Mouse (Mus musculus) adipocyte (in vitro differentiated cells): Measurements from ENCODE around the gene Slc39a11.

ENCODE experiments used
- DNase-seq: peaks from one replicate; pipeline ENCODE4 v3.0.0-alpha.2; 2016; ENCODE audit warnings: low spot score

Gene Slc39a11

GRCm38 (mm10) chr11:113284951-113285741, 364.7 kb downstream of the Slc39a11 start:
- no peak for DNase-seq

GRCm38 (mm10) chr11:113283376-113283811, 366.5 kb downstream of the Slc39a11 start:
- DNase-seq: peak; percentile 96

DNA sequence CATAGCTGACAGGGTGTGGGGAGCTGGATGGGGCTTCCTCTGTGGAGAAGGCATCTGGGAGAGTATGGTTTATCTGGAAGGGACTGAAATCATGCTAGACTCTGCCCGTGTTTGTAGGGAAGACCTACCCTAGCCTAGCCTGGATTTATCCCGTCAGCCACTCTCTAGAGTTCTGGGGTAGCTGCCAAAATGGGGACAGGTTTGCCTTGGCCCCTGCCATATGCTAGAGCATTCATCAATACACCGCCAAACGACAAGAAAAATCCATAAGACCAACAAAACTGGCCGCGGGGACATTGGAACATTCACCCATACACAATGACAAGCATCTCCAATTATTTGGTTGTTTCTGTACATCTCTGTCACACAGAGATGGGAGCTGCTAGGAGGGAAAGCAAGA, 371.6 kb downstream of the Slc39a11 start:
- no peak for DNase-seq

DNA sequence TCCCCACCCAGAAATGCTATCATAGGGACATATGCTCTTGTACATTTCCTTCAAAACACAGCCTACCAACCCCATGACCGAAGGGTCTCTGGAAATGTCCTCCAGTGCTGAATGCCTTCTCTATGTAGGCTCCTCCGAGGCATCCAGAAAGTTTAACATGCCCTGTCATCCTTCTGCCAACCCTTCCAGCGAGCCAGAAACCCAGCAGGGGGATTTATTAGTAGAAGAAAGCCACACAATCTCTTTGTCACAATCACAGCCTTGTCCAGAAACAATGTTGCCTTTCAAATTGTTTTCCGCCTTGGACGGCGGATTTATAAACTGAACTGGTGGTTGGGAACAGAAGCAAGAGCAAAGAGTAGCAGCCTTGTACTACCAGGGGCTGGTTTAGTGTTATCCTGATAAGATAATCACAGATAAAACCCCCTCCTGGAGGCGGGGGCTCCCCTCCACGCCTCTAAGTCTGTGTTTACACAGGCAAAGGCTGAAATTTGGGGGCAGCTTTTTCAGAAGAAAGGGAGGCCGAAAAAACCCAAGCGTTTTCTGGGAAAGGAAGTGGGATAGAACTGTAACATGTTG, 372.8 kb downstream of the Slc39a11 start:
- DNase-seq: no peak

GRCm38 (mm10) chr11:113276518-113276917, 373.4 kb downstream of the Slc39a11 start:
- no peak for DNase-seq

DNA sequence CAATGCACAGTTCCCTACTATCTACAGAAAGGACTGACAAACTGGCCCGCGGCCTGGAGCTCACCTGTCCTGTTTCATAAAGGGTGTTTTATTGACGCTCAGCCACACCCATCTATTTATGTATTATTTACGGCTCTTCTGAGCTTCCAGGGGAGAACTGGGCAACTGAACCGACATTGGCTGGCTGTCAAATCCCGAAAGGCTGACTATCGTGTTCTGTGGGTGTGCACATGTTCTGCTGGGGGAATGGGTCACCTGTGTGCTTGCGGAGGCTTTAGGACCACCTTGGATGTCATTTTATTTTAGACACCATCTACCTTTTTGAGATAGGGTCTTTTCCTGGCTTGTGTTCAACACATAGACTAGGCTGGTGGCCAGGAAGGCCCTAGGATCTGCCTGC, 375.8 kb downstream of the Slc39a11 start:
- DNase-seq: no peak

DNA sequence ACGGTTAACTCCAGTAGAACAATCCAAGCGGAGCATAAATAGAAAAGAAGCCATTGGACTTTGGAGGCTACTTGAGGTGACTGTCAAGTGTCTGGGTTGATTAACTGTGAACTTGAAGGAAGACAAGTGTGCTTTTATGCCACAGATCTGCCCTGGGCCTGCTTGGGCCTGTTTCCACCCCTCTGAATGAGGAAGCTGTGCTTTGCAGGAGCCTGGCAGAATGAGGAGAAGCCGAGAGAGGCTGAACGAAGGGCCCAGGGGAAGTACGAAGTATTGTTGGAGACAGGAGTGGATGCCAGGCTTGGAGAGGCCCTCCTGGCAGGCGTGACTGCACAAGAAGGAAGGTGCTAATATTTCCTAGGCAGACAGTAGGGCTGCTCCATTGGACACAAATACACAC, 378.0 kb downstream of the Slc39a11 start:
- DNase-seq: no peak

GRCm38 (mm10) chr11:113268831-113269319, 381.0 kb downstream of the Slc39a11 start:
- DNase-seq: peak; percentile 12

- no peak for DNase-seq
Observed at GRCm38 (mm10) chr11:113267516-113268230, 382.2 kb downstream of the Slc39a11 start.

- DNase-seq: no peak
Observed at GRCm38 (mm10) chr11:113266706-113267105, 383.2 kb downstream of the Slc39a11 start.

- no peak for DNase-seq
Observed at GRCm38 (mm10) chr11:113265567-113265966, 384.3 kb downstream of the Slc39a11 start.

DNA sequence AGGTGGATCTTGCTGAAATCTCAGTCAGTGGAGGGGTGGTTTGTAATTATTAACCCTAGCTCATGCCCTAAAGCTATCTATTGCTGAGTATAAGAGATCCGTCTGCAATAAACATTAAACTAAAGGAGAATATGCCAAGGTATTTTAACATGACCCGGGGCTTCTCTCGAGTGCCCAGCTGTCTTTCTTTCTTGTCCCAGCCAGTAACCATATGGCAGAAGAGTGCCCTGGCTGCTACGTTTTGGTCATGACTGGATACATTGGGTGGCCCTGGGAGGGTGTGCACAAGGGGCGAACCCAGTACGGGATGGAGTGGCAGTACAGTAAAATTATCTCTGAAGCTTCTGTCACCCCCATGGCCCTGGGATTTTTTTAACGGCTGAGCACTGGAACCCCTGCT, 385.9 kb downstream of the Slc39a11 start:
- DNase-seq: no peak

DNA sequence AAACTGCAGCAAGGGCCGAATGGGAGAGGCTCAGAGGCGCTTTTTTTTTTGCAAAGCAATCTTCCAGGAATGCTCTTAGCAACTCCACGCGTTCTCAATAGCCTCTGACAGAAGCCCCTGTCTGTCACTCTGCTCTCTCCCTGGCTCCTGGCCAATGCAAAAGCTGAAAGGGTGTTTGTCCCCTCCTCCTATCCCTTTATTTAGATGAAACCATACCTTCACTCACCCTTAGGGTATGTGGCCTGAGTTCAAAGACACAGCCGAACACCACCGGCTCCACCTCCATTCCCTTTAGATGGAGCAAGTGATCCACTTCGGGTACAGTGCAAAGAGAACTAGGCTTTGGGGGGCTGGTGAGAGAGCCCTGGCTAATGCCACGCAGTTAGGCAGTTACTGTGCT, 387.8 kb downstream of the Slc39a11 start:
- DNase-seq: no peak

DNA sequence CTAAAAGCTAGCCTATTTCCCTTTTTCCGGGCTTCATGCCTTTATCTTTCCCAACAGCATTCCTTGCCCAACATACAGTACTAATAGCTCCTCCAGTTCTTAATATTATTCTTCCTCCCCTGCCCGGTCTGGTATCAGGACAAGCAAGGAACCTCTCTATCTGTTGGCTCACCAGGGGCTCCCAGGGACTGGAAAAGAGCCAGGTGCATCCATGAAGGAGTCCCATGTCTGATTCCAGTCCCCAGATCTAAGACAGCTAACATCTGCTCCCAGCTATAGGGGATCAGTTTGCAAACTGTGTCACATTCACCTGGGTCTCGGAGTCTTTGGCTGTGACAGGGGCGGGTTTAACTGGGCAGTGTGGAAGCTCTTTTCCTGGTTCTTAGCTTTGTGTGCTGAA, 388.5 kb downstream of the Slc39a11 start:
- DNase-seq: no peak

DNA sequence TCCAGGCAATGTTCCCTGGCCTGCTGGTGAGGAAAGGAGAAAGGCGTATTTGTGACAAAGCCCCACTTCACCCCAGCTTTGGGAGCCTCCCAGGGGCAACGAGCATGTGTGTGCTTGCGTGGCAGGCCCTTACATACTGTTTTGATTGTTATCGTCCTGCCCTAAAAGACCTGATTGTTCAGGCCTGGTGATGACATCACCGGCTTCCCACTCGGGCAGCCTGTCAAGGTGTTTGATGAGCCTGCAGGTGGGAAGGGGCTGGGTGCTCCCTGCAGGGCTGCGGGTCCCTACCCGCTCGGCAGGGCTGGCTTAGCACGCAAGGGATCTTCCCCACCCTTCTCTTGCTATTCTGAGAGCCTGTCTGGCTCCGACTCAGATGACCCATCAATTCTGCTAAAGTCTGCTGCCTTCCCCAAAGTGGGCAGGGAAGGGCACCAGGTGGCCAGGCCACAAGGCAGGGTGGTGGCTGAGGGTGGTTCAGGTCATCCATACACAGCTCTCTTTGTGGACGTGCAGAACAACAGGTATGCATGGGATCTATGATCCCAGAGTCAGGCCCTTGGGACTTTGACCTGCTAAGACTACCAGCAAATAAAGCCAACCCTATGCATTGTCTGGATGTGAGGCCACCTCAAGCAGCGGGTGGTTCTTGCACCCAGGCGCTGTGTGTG, 390.0 kb downstream of the Slc39a11 start:
- no peak for DNase-seq

- no peak for DNase-seq
Observed at GRCm38 (mm10) chr11:113258016-113258415, 391.9 kb downstream of the Slc39a11 start.

DNA sequence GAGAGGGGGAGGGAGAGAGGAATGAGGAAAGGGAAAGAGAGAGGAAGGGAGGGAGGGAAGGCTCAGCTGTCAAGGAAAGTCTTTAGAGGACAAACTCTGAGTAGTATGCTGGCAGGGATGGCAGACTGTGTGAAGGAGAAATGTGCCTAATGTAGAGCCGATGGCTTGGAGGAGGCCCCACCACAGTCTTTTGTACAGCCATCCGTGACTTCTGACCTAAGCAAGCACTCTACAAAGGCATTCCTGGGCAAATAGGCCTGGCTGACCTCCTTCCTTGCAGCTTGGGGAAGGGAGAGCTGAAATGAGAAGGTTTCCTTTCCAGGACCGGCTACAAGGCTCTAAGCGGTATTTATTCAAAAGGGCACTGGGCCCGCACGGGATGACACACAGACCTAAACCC, 395.2 kb downstream of the Slc39a11 start:
- DNase-seq: peak; percentile 23

DNA sequence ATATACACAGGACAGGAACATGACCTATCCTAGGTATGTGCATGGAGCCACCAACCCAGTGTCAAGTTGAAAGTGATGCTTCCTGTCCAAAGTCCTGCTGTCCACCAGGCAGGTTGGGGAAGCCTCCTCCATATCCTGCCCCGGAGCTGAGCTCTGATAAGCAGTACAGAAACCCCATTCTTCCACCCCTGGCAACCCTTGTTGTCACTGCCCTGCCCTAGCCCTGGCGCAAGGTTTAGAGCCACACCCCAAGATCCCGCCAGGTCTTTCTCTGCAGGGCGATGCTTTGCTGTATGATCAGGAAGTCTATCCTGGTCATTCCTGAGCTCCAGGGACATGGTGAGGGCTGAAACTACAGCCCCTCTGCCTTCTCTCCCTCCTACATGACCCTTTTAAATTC, 396.7 kb downstream of the Slc39a11 start:
- no peak for DNase-seq

DNA sequence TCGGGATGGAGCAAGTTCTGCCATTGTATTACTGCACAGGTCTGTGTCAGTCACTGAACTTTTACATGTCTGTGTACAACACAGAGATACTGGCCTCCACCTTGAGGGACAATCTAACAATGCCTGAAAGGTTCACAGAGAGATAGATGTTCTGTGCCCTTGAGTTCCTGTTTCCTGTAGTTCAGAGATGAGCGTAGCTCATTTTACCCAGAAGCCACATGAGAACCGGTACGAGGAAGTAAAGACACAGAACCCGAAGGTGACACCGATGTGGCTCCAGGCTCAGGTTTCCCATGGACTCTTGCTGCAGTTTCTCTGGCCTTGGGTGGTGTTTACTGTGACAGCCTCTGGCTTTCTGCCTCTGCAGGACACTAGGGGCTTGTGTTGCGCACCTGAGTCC, 398.7 kb downstream of the Slc39a11 start:
- DNase-seq: no peak

GRCm38 (mm10) chr11:113246475-113246874, 403.4 kb downstream of the Slc39a11 start:
- DNase-seq: no peak

- no peak for DNase-seq
Observed at GRCm38 (mm10) chr11:113245666-113246065, 404.2 kb downstream of the Slc39a11 start.

DNA sequence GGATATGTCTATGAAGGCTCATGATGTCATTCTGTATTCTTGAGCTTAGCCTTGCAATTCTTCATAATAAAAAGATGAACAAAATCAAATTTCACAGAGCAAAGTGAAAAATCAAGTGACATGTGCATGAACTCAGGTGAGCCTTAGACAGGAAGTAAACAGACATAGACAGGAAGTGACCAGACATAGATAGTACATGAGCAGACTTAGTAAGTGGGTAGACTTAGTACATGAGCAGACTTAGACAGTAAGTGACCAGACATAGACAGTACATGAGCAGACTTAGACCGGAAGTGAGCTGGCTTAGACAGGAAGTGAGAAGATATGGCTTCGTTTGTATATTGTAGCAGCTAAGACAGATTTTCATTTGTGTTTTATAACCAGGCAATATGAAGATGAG, 415.4 kb downstream of the Slc39a11 start:
- DNase-seq: no peak
